Mouse (Mus musculus) hindbrain, embryonic 10.5 days (tissue): ENCODE results near the gene Phf21a. TPM values are rescaled to one million over a fixed set of nuclear protein-coding genes. Genes with fewer than 3 reads are reported as not detected.
A peak's percentile ranks its signal among the peaks of the same experiment; 100 is the strongest.

ENCODE experiments used
- DNase-seq: peaks from one replicate; pipeline ENCODE4 v3.0.0-alpha.2; 2017; ENCODE audit warnings: low spot score
- H3K27ac ChIP-seq: fragments of 300-500 bp; sonication (generic); 2 replicates; pipeline ENCODE4 v1.5.1; 2016; ENCODE audit warnings: mild to moderate bottlenecking, moderate library complexity
- H3K27me3 ChIP-seq: fragments of 300-500 bp; sonication (generic); 2 replicates; pipeline ENCODE4 v1.6.1; 2016; ENCODE audit warnings: mild to moderate bottlenecking; ENCODE audit not compliant: poor library complexity, insufficient read depth, severe bottlenecking
- H3K36me3 ChIP-seq: fragments of 300-500 bp; sonication (generic); 2 replicates; pipeline ENCODE4 v1.6.1; 2016; ENCODE audit warnings: mild to moderate bottlenecking, moderate library complexity
- H3K4me1 ChIP-seq: fragments of 300-500 bp; sonication (generic); replicated peaks from 2 replicates; pipeline ENCODE4 v1.6.1; 2016; ENCODE audit warnings: mild to moderate bottlenecking
- H3K4me3 ChIP-seq: fragments of 300-500 bp; sonication (generic); 2 replicates; pipeline ENCODE4 v1.5.1; 2016; ENCODE audit warnings: mild to moderate bottlenecking, moderate library complexity
- H3K9me3 ChIP-seq: fragments of 300-500 bp; sonication (generic); 2 replicates; pipeline ENCODE4 v1.6.1; 2016; ENCODE audit warnings: mild to moderate bottlenecking, moderate library complexity
- WGBS: fragments of 180-500 bp; shearing (Covaris S2); methylation state at CpG from one replicate; pipeline ENCODE4 v1.1.7; 2016; 5-methylcytosine and 5-hydroxymethylcytosine counted together
- microRNA counts: library from miRNA; unstranded; fragments of <30 nt; microRNA quantifications from one replicate; lab custom pipeline; 2017
- polyA plus RNA-seq: library from polyadenylated mRNA; unstranded; fragments of >200 nt; fragmentation: Nextera tagmentation; extraction: Ambion mirVana; gene quantifications from 2 replicates; pipeline ENCODE4 v1.2.1, GENCODE M21; 2016

Gene Phf21a
- polyA plus RNA-seq, 1 experiment from 2014 or later = 35.3 TPM

DNA sequence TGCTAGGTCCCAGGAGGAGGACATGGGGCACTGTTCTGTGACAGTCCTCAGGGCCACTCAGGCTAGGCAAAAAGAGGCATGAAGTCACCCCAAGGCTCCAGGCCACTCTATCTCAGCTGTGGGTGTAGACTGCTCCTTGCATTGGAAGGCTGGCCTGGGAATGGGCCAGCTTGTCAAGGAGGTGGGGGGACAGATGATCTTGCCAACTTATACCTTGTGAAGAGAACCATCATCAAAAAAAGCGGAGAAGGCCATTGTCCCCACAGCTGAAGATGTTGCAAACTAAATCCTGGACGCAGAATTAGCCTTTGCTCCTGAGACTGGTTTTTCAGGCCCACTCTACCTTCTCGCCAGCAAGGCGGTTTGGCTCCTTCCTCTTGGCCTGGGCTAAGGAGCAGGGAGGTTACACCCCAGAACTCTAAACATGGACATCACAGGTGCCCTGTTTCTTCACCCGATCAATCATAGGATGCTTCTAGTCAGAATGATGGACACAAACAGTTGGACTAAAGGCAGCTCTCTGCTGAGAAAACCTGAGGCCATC is 310.9 kb downstream of the Phf21a start:
- WGBS = 90% methylated on average over 5 of the region's 5 CpGs
- Histone ChIP-seq H3K4me1 (peaks cover 62% of the 10 kb centered on the region), H3K36me3 (peaks cover 51% of the 10 kb centered on the region), H3K27me3 (peaks cover 6% of the 10 kb centered on the region; the same call in 1 of the 2 replicates), H3K27ac (no peak overlapping the region), H3K9me3 (no peaks in the 10 kb centered on the region), H3K4me3 (no peak overlapping the region)
- no peak for DNase-seq

GRCm38 (mm10) chr2:92404737-92405136 is 311.8 kb downstream of the Phf21a start:
- Histone ChIP-seq H3K4me1 (peaks cover 53% of the 10 kb centered on the region), H3K9me3 (no peaks in the 10 kb centered on the region), H3K27ac (no peak overlapping the region), H3K4me3 (no peak overlapping the region), H3K36me3 (peaks cover 60% of the 10 kb centered on the region), H3K27me3 (peaks cover 6% of the 10 kb centered on the region; the same call in 1 of the 2 replicates)
- WGBS = 84% methylated on average over 6 of the region's 6 CpGs
- no peak for DNase-seq

DNA sequence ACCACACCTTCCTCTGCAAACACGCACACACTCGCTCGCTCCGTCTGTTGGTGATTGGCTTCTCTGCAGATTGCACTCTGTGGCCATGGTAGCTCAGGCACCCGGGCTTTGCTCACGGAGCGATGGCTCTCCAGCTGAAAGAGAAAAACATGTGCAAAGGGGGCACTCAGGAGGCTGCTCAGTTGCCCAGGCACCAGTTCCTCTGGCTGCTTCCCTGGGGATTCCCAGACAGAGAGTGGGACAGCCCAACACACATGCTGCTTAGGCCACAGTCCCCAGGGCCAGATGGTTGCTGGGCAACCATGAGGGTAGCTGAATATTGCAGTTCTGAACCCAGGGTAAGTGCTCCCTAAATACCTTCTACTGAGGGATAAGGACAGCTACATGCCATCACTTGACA is 312.8 kb downstream of the Phf21a start:
- 87% methylated on average over 7 of the region's 7 CpGs for WGBS
- Histone ChIP-seq H3K4me1 (peaks cover 43% of the 10 kb centered on the region), H3K9me3 (no peaks in the 10 kb centered on the region), H3K27me3 (peaks cover 1% of the 10 kb centered on the region; the same call in 1 of the 2 replicates), H3K36me3 (peaks cover 70% of the 10 kb centered on the region), H3K27ac (0 out of 2 replicates have a peak overlapping the region, but pooled peaks have one; percentile 50), H3K4me3 (no peak overlapping the region)
- DNase-seq = no peak

DNA sequence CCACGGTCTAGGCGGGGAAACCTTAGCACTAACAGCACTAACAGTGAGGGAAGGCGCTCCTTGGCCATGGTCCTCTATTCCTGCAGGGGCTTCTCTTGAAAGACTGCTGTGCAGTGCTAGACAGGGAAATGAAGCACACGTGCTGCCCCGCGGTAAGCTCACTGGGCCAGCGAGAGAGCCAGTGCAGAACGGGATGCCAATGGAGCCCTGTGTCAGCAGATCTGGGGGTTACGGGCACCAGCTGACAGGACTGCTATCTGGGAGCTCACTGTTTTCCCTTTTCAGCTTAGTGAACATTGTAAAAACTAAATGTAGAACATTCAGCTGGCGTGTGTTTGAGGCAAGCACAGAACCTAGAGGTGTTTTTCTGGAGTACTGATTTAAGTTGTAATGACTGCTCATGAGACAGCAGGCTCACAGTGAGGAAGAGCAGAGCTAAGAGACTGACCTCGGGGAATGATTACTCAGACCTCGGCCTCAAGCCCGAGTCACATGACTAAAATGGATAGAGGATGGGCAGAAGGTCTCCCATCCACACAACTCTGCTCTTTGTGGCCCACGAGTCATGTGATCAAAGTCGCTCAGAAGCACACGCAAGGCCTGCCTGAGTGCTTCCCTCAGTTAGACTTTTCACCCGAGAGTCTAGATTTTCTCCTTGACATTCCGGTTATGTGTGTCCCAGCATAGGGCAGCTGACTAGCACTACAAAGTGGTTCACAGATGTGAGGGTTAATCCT is 315.6 kb downstream of the Phf21a start:
- H3K9me3 ChIP-seq = no peaks in the 10 kb centered on the region

DNA sequence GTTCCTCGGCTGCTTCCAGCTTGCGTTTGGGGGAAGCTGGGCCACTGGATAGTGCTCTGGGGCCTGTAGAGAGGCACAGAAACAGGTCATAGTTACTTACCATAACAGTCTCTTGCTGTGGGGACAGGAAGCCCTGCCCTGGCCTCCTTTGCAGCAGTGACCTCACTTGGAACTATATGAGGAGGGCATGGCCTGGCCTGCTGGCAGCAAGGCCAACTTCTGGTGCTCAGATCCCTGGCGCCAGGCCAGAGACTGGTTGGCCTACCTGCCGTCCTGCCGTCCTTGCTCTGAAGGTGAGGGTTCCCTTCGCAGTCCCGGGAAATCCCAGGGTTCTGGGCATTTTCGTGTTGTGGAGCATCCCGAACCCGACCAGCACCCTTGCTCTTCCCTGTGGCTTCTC is 318.8 kb downstream of the Phf21a start:
- no peaks in the 10 kb centered on the region for H3K27me3 ChIP-seq
- H3K9me3 ChIP-seq = no peaks in the 10 kb centered on the region
- peaks cover 98% of the 10 kb centered on the region for H3K36me3 ChIP-seq
- DNase-seq = no peak
- WGBS = 93% methylated on average over 10 of the region's 10 CpGs
- no peaks in the 10 kb centered on the region for H3K4me1 ChIP-seq
- H3K4me3 ChIP-seq = no peak overlapping the region
- no peak overlapping the region for H3K27ac ChIP-seq

More for the DNA sequence above, 315.6 kb downstream of the Phf21a start:
- Histone ChIP-seq H3K4me1 (peaks cover 18% of the 10 kb centered on the region), H3K36me3 (peaks cover 98% of the 10 kb centered on the region), H3K4me3 (no peak overlapping the region), H3K27ac (no peak overlapping the region), H3K27me3 (no peaks in the 10 kb centered on the region)
- no peak for DNase-seq
- 93% methylated on average over 18 of the region's 18 CpGs for WGBS

MicroRNAs encoded within 50 kb of the gene (microRNA counts, 519-probe panel; counts per million panel counts)
- microRNA mmu-miR-1955 (lab: Ali Mortazavi, UCI) = 1,255 counts per million, percentile 77 among the panel's probes with 10 or more counts

Other genes starting within 250 kb of the Phf21a start
- gene Chrm4, start 165.9 kb upstream of the Phf21a start, polyA plus RNA-seq = 0.48 and 0.95 TPM in 2 replicates
- 1,375 and 1,717 TPM in 2 replicates for gene Mdk, start 160.8 kb upstream of the Phf21a start, polyA plus RNA-seq
- 0.18 and 0.25 TPM in 2 replicates for gene Gm9821, start 147.4 kb upstream of the Phf21a start, polyA plus RNA-seq
- gene Dgkz, start 117.3 kb upstream of the Phf21a start, polyA plus RNA-seq = 36.3 and 39.4 TPM in 2 replicates
- 1.00 and 1.9 TPM in 2 replicates for gene Creb3l1, start 68.6 kb upstream of the Phf21a start, polyA plus RNA-seq